Mouse (Mus musculus) liver (tissue): ENCODE results near the gene Ino80e.
A peak's percentile ranks its signal among the peaks of the same experiment; 100 is the strongest.
"Not testable (repeated sequence)": the region's sequence is repeated elsewhere in the genome, so short reads cannot be mapped to it uniquely, and the experiment has no call there.

Experiments
- DNase-seq: peaks from one replicate; pipeline ENCODE4 v3.0.0-alpha.2; 2020; ENCODE audit warnings: mixed read lengths

The Ino80e gene

GRCm38 (mm10) chr7:126862147-126862784, at the start of gene Ino80e:
Gene Ino80e, minus strand, starts transcription at chr7:126862377.
- peak; percentile 95 for DNase-seq

- DNase-seq = no peak
Measured at GRCm38 (mm10) chr7:126905590-126905989, 43.4 kb upstream of the Ino80e start.

- DNase-seq = not testable (repeated sequence)
Measured at GRCm38 (mm10) chr7:126899781-126900180, 37.6 kb upstream of the Ino80e start.

- peak; percentile 99 for DNase-seq
Measured at GRCm38 (mm10) chr7:126898102-126898990, 36.2 kb upstream of the Ino80e start.

GRCm38 (mm10) chr7:126897390-126898101, 35.4 kb upstream of the Ino80e start:
- peak; percentile 25 for DNase-seq

GRCm38 (mm10) chr7:126896912-126897311, 34.7 kb upstream of the Ino80e start:
- DNase-seq = no peak

DNA sequence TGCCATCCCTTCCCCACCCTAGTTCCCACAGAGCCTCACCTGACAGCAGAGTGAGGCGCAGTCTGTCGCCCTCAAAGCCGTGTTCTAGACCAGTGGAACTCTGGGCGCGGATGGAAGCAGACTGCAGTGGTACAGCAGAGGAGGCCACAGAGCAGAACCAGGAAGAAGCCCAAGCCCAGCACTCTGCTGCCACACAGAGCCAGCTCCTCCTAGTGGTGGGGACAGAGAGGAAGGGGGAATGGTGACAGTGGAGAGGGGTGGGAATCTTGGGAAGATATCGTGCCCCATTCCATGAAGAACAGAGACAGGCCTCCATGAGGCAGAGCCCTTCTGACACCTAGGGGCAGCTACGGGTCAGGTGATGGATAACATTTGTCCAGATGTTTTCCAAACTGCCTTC, 26.7 kb upstream of the Ino80e start:
- no peak for DNase-seq

GRCm38 (mm10) chr7:126887281-126887680, 25.1 kb upstream of the Ino80e start:
- DNase-seq = no peak

GRCm38 (mm10) chr7:126884286-126885164, 22.3 kb upstream of the Ino80e start, which contains the start of gene Taok2:
Gene Taok2, minus strand, starts transcription at chr7:126884703.
- DNase-seq = peak; percentile 99

GRCm38 (mm10) chr7:126883731-126884181, 21.6 kb upstream of the Ino80e start:
- DNase-seq = peak; percentile 42

DNA sequence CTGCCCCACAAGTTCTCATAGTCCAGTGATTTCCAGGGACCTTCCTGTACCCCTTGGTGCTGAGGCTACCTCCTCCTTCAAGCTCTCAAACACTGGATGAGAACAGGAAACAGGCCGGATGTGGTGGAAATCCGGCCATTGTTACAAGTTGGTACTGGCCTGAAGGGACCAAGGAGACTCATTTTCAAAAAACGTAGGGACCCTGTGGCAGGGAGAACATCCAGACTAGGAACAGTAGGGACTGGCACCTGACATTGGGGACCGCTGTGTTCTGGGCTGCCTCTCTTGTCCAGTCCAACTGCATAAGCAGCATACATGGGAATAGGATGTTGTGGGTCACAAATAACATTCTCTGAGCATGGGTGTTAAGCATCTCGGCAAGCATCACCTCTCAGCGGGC, 18.9 kb upstream of the Ino80e start:
- no peak for DNase-seq

DNA sequence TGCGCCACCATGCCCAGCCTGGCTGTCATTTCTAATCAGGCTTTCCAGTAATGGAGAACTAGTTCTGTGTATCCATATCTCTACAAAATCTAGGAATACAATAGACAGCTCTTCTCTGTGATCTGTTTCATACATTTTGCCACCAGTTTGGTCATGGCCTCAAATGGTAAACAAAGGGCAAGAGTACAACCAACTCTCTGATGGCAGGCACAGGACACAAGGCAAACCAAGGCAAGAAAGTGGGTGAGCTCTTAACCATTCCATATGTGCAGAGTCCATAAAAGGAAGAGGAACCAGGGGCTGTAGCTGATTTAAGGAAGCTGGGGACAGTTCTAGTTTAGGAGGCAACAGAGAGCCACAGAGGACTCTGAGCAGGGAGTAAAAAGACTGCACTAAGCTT, 15.1 kb upstream of the Ino80e start:
- DNase-seq = no peak

- no peak for DNase-seq
Measured at GRCm38 (mm10) chr7:126870520-126870891, 8.3 kb upstream of the Ino80e start.

DNA sequence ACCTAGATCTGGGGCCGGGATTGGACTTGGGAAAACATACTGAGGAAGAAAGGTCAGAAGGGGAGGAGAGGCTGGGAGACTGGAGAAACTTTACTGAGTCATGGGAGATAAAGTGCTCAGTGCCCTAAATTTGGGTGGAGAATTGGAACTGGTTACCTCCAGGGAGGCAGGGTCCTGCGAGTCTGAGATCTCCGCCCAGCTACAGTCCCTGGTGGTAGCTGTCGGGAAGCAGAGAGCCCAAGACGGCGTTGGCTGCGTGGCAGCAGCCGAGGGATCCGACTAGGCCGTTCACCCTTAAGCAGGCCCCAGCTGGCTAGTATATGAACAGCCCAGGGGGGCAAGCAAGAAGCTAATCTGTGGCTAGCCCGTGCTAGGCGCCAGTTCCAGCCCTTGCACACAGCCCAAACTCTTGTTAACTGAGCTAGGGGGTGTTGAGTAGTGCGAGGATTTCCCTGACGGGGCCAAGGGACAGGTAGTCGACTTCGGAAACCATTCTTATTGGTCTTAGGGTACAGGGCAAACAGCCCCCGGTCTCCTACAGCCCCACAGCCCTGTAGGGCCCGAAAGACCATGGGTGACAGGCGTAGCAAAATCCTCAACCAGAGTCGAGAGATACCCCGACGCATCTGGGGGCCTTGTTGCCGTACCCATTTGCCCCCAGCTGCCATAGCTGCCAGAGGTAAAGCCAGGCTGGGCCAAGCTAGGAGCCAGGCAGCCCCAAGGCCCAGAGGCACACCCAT, 7.8 kb upstream of the Ino80e start:
- DNase-seq = no peak

DNA sequence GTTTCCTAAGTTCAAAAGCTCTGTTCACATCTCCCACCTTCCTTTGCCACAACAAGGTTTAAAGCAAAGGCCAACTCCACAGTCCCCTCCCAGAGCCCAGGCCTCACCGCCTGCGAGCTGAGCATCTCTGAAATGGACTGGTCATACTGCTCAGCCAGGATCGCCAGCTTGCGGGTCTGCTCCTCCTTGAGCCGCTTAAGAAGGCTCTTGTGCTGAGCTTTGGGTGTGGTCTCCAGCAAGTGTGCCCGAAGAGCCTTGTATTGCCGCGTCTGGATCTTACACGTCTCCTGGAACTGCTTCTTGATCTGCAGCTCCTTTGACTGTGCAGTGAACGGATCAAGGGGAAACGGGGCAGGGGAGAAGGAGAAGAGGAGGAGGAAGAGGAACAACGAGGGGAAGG, 5.8 kb upstream of the Ino80e start:
- DNase-seq = no peak

DNA sequence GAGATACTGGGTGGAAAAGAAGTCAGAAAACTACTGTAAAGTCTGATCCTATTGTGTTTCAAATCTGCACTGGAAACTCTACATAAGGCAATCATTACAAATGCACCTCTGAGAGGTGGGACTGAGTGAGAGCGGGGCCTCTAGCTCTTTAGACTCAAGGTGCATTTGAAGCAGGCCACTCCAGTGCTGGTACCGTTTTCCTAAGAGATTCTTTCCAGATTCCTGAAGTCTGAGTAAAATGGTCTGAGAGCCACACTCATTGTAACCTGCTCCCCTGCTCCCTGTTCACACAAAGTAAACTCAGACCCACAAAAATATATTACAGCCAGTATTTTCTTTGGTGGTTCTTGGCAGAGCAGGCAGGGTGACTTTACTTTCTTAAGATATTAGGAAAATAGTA, 5.4 kb upstream of the Ino80e start:
- no peak for DNase-seq

DNA sequence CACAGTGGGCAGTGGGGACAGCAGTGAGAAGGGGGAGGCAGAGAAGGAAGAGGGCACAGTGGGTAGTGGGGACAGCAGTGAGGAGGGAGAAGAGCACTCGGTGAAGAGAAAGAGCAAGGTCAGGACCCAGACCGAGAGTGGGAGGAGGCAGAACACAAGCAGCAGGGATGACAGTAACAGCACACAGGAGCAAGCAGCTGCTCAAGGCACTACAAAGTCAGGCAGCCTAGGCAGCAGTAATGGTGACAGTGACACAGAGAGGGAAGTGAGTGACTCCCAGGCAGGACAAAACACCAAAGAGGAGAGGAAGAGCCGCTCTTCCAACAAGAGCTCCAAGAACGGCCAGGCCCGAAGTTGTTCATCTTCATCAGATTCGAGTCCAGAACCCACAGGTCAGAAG, 1.6 kb upstream of the Ino80e start:
- DNase-seq = no peak

DNA sequence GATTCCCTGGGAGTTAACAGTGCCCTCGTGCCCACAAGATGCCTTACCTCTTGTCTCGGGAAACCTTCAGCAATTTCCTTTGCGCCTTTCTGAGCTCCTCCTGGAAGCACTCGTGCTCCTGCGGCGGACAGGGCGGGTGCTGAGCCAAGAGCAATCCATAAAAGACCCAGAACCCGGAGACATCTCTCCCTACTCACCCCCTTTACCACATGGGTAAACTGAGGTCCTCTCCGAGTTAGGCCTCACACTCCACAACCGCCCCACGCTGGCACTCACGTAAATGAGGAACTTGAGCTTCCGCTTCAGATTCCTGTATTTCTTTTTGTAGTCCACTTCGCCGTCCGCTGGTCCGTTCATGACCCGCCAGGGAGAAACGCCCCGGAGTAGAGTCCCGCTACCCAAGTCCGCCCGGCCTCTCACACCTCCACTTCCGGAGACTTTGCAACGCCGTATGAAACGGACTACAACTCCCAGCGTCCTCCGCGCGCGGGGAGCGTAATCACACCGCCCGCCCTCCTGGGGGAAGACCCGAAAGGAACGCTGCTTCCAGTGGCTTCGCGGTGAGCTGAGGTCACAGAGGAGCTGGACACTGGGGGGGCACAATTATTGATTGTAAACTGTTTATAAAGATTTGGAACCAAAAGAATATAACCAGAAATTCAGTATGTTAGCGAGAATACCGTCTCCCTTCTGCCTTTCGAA, 597 bp downstream of the Ino80e start, which contains the start of gene Hirip3:
Gene Hirip3, plus strand, starts transcription at position 544 of the 702 bp plus-strand sequence.
- DNase-seq = peak; percentile 96

- no peak for DNase-seq
Measured at GRCm38 (mm10) chr7:126860987-126861386, 1.2 kb downstream of the Ino80e start.

GRCm38 (mm10) chr7:126856741-126857420, 5.3 kb downstream of the Ino80e start:
- DNase-seq = no peak
